In genomic region chr3:120920351-120920750, GRCm38 (mm10) we compare ENCODE assay signal across 17 mouse cellular contexts.
"Had no signal": no experiment of that assay in that cellular context is flagged by ENCODE, and none has a peak within 500 bp of the region (broad histone marks: within the 10 kb centered on the region; RNA-seq: fewer than 3 reads in every experiment).

No protein-coding gene starts in this region.

- H3K4me3 ChIP-seq: midbrain, embryonic 10.5 days; midbrain, embryonic 12.5 days; myocyte; neural tube, embryonic 13.5 days; neural tube, embryonic 15.5 days had no signal

- DNase-seq: lung, embryonic 14.5 days; lung, postnatal 10 days; lung, postnatal 4 days; midbrain, embryonic 14.5 days; retina, postnatal 1 day; right cerebral cortex, adult 18-20 months; right cerebral cortex, postnatal 25 days; right cerebral cortex, postnatal 4 days; spleen, adult 18-20 months; thymus, adult 18-20 months; thymus, postnatal 14 days; thymus, postnatal 36 days had no signal

- H3K27ac ChIP-seq: midbrain, embryonic 10.5 days; midbrain, embryonic 12.5 days; neural tube, embryonic 13.5 days; neural tube, embryonic 15.5 days had no signal
